Mouse (Mus musculus) embryonic facial prominence, embryonic 15.5 days (tissue): ENCODE measurements around the gene Runx2. TPM values are rescaled to one million over a fixed set of nuclear protein-coding genes. Genes with fewer than 3 reads are reported as not detected.

Experiments
- ATAC-seq: fragments of 200-750 bp; cut with Nextera tagmentation; 2 replicates; pipeline ENCODE4 v1.8.0; 2017; ENCODE audit warnings: low read depth, moderate TSS enrichment; ENCODE audit not compliant: insufficient number of reproducible peaks, low FRiP score, low TSS enrichment
- H3K27ac ChIP-seq: fragments of 300-500 bp; sonication (generic); replicated peaks from 2 replicates; pipeline ENCODE4 v1.5.1; 2015; ENCODE audit warnings: mild to moderate bottlenecking, inconsistent platforms
- H3K27me3 ChIP-seq: fragments of 300-500 bp; sonication (generic); 2 replicates; pipeline ENCODE4 v1.6.1; 2015; ENCODE audit warnings: inconsistent platforms
- H3K36me3 ChIP-seq: fragments of 300-500 bp; sonication (generic); 2 replicates; pipeline ENCODE4 v1.6.1; 2015; ENCODE audit warnings: mild to moderate bottlenecking, inconsistent platforms
- H3K4me1 ChIP-seq: fragments of 300-500 bp; sonication (generic); 2 replicates; pipeline ENCODE4 v1.6.1; 2015; ENCODE audit warnings: inconsistent platforms
- H3K4me2 ChIP-seq: fragments of 300-500 bp; sonication (generic); replicated peaks from 2 replicates; pipeline ENCODE4 v1.6.1; 2015; ENCODE audit warnings: mild to moderate bottlenecking, inconsistent platforms
- H3K4me3 ChIP-seq: fragments of 300-500 bp; sonication (generic); replicated peaks from 2 replicates; pipeline ENCODE4 v1.5.1; 2015; ENCODE audit warnings: mild to moderate bottlenecking, inconsistent platforms
- H3K9ac ChIP-seq: fragments of 300-500 bp; sonication (generic); 2 replicates; pipeline ENCODE4 v1.6.1; 2015; ENCODE audit warnings: inconsistent platforms
- H3K9me3 ChIP-seq: fragments of 300-500 bp; sonication (generic); replicated peaks from 2 replicates; pipeline ENCODE4 v1.6.1; 2016; ENCODE audit warnings: inconsistent platforms
- WGBS: fragments of 180-500 bp; shearing (Covaris S2); methylation state at CpG from one replicate; pipeline ENCODE4 v1.1.7; 2015; 5-methylcytosine and 5-hydroxymethylcytosine counted together
- polyA plus RNA-seq: library from polyadenylated mRNA; unstranded; fragments of >200 nt; fragmentation: Nextera tagmentation; extraction: Ambion mirVana; gene quantifications from 2 replicates; pipeline ENCODE4 v1.2.1, GENCODE M21; 2015

Runx2 gene
- polyA plus RNA-seq, 1 experiment from 2014 or later: 28.5 TPM

DNA sequence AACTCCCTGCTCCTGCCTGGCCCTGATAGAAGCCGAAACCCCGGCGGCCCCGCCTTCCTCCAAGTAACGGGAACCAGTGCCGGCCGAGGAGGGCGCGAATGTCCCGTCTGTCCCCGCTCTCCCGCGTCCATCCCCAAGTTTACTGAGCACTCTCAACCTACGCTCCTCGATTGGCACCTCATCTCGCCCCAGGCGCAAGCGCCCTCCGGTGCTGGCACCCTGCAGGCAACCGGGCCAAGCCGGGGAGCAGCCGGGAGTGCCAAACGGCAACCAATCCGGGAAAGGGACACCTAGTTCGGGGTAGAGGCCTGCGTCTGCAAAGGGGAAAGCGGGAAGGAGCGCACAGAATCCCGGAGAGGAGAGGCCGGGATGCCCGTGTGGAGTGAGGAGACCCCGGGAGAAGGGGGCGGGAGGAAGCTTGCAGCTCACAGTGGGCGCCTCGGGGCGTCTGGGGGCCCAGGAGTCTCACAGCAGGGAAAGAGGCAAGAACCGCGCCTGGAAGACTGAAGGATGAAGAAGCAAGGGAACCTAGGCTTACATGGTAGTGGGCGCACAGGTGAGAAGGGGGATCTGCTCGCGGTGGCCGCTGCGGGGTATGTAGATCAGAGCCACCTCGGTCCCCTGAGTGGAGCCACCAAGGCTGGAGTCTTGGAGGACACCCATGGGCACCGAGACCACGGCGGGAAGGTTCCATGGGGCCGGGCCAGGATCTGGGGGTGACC lies 79.9 kb downstream of the Runx2 start:
- no peak for ATAC-seq
- peaks cover 37% of the 10 kb centered on the region for H3K4me1 ChIP-seq
- peak overlapping the region; percentile 85 for H3K27ac ChIP-seq
- WGBS: under 1% methylated on average over 48 of the region's 48 CpGs
- no peaks in the 10 kb centered on the region for H3K36me3 ChIP-seq
- H3K4me3 ChIP-seq: peak overlapping the region; percentile 72
- H3K9me3 ChIP-seq: no peaks in the 10 kb centered on the region
- peak overlapping the region; percentile 62 for H3K9ac ChIP-seq
- peak overlapping the region; percentile 88 for H3K4me2 ChIP-seq
- peaks cover 17% of the 10 kb centered on the region for H3K27me3 ChIP-seq

DNA sequence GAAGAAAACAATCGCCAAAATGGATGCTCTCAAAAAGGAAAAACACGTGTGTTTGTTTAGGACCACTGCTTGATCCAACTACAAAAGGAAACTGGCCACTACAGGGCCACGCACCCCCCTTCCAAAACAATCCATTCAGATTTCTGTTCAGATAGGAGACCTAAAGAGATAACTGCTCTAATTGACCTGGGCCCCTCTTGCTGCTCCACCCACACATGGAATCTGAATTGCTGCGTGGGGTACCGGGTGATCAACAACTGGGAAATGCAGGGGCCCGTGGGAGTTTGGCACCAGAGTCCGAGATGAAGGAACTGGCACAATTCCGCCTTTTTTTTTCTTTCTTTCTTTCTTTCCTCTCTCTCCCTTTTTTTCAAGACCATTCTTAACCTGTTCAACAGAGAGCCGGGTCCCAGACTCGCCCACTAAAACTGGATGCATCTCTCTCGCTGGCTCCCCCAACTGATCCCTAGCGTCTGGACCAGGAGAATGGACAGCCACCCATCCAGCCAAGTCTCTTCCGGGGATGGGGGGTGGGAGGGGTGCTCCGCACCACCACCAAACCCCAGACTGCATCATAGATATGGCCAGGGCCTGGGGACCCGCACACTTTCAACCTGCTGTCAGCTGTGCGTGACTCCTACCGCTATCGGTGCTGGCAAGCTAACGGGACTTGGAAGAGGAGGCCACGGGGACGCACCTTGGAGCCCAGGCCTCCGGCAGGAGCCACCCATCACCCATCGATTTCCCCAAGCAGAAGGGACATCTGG lies 80.9 kb downstream of the Runx2 start:
- Histone ChIP-seq H3K4me2 (peak overlapping the region; percentile 88), H3K9ac (peak overlapping the region; percentile 62), H3K4me1 (peaks cover 35% of the 10 kb centered on the region), H3K9me3 (no peaks in the 10 kb centered on the region), H3K27me3 (peaks cover 10% of the 10 kb centered on the region), H3K36me3 (no peaks in the 10 kb centered on the region), H3K27ac (peak overlapping the region; percentile 85), H3K4me3 (peak overlapping the region; percentile 72)
- no peak for ATAC-seq
- 9% methylated on average over 23 of the region's 23 CpGs for WGBS

DNA sequence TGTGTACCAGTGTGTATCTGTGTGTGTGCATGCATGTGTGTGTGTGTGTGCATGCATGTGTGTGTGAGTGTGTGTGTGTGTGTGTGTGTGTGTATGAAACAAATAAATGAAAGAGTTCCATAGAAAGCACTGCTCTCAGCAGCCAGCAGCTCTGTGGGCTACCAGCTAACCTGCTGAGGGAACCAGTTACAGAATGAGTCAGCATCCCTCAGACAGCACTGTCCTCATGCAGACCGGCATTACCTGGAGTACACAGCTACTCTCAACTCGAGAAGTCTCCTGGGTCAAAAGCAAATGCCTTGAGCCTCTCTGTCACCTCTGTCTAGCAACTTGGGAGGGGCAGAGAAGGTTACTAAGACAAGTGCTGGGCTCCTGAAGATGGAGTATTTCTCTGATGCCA lies 86.1 kb downstream of the Runx2 start:
- no peak overlapping the region for H3K4me2 ChIP-seq
- H3K4me1 ChIP-seq: peaks cover 6% of the 10 kb centered on the region
- H3K4me3 ChIP-seq: no peak overlapping the region
- H3K27me3 ChIP-seq: no peaks in the 10 kb centered on the region
- H3K9me3 ChIP-seq: no peaks in the 10 kb centered on the region
- no peaks in the 10 kb centered on the region for H3K36me3 ChIP-seq
- 48% methylated on average over 2 of the region's 2 CpGs for WGBS
- no peak overlapping the region for H3K9ac ChIP-seq
- ATAC-seq: no peak
- H3K27ac ChIP-seq: no peak overlapping the region

DNA sequence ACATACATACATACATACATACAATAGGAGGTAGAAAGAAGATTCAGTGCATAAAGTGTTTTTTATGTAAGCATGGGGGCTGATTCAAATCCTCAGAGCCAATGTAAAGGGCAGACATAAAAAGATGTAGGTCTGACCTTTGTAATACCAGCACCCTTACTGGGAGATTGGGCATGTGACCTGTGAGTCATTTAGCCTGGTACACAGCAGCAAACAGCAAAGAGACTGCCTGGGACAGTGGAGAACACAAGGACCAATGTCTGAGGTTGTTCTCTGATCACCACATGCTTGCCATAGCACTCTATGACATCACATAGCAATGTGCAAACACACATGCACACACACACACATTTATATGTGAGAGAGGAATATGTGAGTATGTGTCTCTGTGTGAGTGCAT lies 86.9 kb downstream of the Runx2 start:
- H3K4me1 ChIP-seq: peaks cover 6% of the 10 kb centered on the region
- H3K4me2 ChIP-seq: no peak overlapping the region
- no peak overlapping the region for H3K27ac ChIP-seq
- no peak overlapping the region for H3K9ac ChIP-seq
- H3K4me3 ChIP-seq: no peak overlapping the region
- no peaks in the 10 kb centered on the region for H3K9me3 ChIP-seq
- no peaks in the 10 kb centered on the region for H3K36me3 ChIP-seq
- H3K27me3 ChIP-seq: no peaks in the 10 kb centered on the region
- no peak for ATAC-seq

DNA sequence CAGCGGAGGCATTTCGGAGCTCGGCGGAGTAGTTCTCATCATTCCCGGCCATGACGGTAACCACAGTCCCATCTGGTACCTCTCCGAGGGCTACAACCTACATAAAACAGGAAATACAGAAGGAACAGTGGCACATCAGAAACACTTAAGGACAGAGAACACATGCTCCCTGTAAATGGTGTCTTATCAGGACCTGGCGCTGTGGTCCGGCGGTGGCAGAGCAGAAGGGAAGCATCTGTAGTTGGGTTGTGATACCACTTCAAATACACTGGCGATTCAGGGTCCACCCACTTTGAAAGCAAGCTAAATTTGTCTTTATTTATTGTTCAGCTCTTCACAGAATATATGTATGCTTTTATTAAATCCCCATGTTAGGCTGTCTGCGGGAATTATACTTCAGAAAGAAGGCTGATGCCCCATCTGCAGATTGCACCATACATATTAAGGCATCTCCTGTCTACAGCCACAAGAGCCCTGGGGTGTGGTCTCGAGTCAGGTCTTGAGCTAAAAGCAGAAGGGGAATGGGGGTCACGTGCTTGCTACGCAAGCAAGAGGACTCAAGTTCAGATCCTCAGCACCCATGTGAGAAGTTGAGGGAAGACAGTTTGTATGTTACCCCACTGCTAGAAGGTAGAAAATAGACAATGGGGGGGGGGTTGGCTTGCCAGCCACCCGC lies 89.7 kb downstream of the Runx2 start:
- peaks cover 11% of the 10 kb centered on the region for H3K4me1 ChIP-seq
- no peaks in the 10 kb centered on the region for H3K36me3 ChIP-seq
- H3K4me2 ChIP-seq: peak overlapping the region; percentile 26
- ATAC-seq: no peak
- no peak overlapping the region for H3K27ac ChIP-seq
- no peaks in the 10 kb centered on the region for H3K9me3 ChIP-seq
- H3K9ac ChIP-seq: no peak overlapping the region
- 0 out of 2 replicates have a peak overlapping the region, but pooled peaks have one; percentile 0 for H3K4me3 ChIP-seq
- WGBS: 53% methylated on average over 16 of the region's 16 CpGs
- H3K27me3 ChIP-seq: no peaks in the 10 kb centered on the region

DNA sequence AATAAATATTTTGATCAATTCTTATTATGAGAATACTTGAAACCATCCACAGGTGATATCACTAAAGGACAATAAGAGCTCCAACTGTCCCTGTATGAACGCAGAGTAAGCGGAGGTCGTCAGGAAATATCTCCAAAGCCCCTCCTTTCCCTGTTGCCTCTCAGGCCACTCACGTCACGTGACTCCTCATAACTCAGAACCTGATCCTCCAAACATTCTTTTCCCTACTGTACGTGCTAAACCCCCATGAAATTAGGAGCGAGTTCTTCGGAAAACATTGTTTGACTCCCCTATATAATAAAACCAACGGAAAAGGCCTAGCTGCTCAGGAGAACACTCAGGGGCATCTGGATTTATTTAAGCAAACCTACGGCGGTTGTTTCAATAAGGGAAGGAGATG lies 90.3 kb downstream of the Runx2 start:
- Histone ChIP-seq H3K27ac (no peak overlapping the region), H3K9me3 (no peaks in the 10 kb centered on the region), H3K9ac (no peak overlapping the region), H3K4me2 (peak overlapping the region; percentile 26), H3K4me3 (0 out of 2 replicates have a peak overlapping the region, but pooled peaks have one; percentile 0), H3K4me1 (peaks cover 11% of the 10 kb centered on the region), H3K27me3 (no peaks in the 10 kb centered on the region), H3K36me3 (no peaks in the 10 kb centered on the region)
- WGBS: 34% methylated on average over 11 of the region's 11 CpGs
- ATAC-seq: no peak

DNA sequence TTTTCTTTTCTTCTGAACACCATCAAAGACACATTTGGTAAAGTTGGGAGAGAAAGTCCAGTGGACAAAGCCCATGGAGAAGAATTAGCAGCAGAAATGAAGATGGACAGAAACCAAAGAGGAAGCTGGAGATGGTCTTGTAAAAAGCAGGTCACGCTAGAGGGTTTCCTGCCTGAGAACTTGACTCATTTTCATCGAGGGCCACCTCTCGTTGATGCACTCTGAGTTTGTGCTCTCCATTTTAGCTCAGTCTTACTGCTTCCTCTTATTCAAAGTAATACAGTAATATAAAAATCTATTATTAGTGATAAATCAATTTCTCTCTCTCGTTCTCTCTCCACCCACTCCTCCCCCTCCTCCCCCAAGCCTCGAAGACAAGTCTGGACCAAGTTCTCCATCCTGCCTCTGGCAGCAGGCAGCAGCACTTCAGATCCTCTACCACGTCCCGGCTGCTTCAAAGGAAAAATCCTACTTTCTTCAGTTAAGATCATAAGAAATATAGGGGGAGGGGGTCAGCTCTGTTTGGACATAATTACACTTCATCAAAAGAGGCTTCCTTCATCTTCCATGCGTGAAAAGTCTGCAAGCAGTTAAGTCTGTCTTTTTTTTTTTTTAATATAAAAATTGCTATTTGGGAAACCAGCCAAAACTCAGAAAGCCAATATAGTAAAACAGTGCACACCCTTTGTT lies 92.3 kb downstream of the Runx2 start:
- H3K36me3 ChIP-seq: no peaks in the 10 kb centered on the region
- no peak overlapping the region for H3K27ac ChIP-seq
- H3K4me3 ChIP-seq: no peak overlapping the region
- H3K27me3 ChIP-seq: no peaks in the 10 kb centered on the region
- no peak for ATAC-seq
- no peak overlapping the region for H3K4me2 ChIP-seq
- H3K9ac ChIP-seq: no peak overlapping the region
- peaks cover 24% of the 10 kb centered on the region for H3K4me1 ChIP-seq
- 23% methylated on average over 8 of the region's 8 CpGs for WGBS
- no peaks in the 10 kb centered on the region for H3K9me3 ChIP-seq

DNA sequence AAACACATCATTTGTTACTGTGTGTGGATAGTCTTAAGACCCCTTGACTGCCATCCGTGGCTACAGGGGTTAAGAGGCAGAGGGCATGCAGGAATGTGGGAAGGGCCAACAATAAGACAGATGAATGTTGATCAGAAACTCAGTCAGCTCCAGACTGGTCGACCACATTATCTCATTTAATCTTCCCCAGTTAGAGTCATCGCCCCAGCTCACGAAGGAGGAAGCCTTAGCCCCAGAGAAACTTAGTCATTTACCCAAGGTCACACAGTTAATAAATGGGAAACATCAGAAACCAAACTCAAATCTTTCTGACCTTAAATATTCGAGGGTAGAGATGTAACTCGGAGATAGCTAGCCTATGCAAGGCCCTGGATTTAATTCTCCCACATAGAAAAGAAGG lies 96.0 kb downstream of the Runx2 start:
- Histone ChIP-seq H3K9ac (no peak overlapping the region), H3K4me2 (no peak overlapping the region), H3K9me3 (no peaks in the 10 kb centered on the region), H3K27ac (no peak overlapping the region), H3K27me3 (0 out of 2 replicates have a peak, but pooled peaks cover 1% of the 10 kb centered on the region), H3K4me1 (peaks cover 18% of the 10 kb centered on the region), H3K36me3 (no peaks in the 10 kb centered on the region), H3K4me3 (no peak overlapping the region)
- WGBS: 27% methylated on average over 6 of the region's 6 CpGs
- no peak for ATAC-seq

DNA sequence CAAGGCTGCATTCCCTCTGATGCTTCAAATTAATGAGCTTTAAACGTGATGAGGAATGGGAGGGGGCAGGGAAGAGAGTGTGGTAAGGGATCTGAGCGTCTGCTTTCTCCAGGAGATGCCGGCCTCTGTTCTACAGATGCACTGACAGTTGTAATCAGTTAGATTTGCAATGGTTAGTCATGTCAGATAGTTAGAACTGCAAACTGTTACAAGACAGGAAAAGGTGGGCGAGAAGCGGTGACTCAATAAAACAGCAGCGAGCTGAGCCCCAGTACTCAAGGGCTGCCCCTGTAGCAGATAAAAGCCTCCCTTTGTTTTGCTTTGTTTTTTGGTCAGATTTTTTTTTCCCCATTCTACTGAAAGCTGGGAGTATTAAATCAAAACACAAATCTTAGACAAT lies 96.6 kb downstream of the Runx2 start:
- Histone ChIP-seq H3K27me3 (0 out of 2 replicates have a peak, but pooled peaks cover 3% of the 10 kb centered on the region), H3K4me2 (no peak overlapping the region), H3K36me3 (no peaks in the 10 kb centered on the region), H3K27ac (no peak overlapping the region), H3K9me3 (no peaks in the 10 kb centered on the region), H3K9ac (no peak overlapping the region), H3K4me1 (peaks cover 18% of the 10 kb centered on the region), H3K4me3 (no peak overlapping the region)
- WGBS: 14% methylated on average over 6 of the region's 6 CpGs
- ATAC-seq: no peak

DNA sequence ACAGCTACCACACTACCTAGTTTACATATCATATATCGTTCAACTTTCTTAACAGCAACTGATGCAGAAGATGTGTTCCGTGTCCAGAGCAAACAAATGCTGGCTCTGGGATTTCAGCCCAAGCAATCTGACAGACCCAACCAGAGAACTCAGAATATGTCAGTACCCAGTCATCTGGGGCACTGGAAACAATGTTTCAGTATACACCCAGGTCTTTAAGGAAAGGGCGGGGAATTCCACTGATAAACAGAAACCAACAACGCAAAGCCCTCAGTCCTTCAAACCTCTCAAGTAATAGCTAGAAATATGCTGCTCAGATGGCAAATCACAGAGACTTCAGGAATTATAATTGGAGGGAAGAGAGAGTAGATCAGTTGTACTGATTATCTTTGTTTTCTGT lies 100.5 kb downstream of the Runx2 start:
- Histone ChIP-seq H3K27me3 (0 out of 2 replicates have a peak, but pooled peaks cover 3% of the 10 kb centered on the region), H3K27ac (0 out of 2 replicates have a peak overlapping the region, but pooled peaks have one; percentile 44), H3K9me3 (no peaks in the 10 kb centered on the region), H3K9ac (no peak overlapping the region), H3K36me3 (no peaks in the 10 kb centered on the region), H3K4me2 (no peak overlapping the region), H3K4me1 (peaks cover 40% of the 10 kb centered on the region), H3K4me3 (no peak overlapping the region)
- no peak for ATAC-seq
- WGBS: 86% methylated on average over 4 of the region's 4 CpGs

DNA sequence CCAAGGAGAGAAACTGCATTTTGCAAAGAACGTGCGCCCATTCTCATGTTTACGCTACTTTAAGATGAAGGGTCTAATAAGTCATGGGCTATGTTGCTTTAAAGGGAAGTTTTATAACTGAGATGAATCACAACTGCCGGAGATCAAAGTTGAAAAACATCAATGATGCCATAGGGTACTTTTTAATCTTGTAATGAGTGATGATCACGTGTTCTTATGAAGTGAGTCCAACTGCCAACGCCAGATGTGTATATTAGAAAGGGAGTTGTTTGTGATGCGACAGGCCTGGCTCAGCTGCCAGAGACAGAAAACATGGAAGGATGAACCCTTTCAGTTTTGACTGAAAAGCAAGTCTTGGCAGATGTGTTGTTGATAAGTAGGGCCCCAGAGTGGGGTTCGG lies 101.2 kb downstream of the Runx2 start:
- 0 out of 2 replicates have a peak, but pooled peaks cover 3% of the 10 kb centered on the region for H3K27me3 ChIP-seq
- peaks cover 36% of the 10 kb centered on the region for H3K4me1 ChIP-seq
- no peaks in the 10 kb centered on the region for H3K36me3 ChIP-seq
- no peaks in the 10 kb centered on the region for H3K9me3 ChIP-seq
- H3K9ac ChIP-seq: no peak overlapping the region
- H3K4me3 ChIP-seq: no peak overlapping the region
- 0 out of 2 replicates have a peak overlapping the region, but pooled peaks have one; percentile 44 for H3K27ac ChIP-seq
- no peak for ATAC-seq
- H3K4me2 ChIP-seq: no peak overlapping the region
- 48% methylated on average over 8 of the region's 8 CpGs for WGBS
